Mouse (Mus musculus): ENCODE measurements around the gene Angptl2.

- TF ChIP-seq CHD2 (IDR thresholded peaks at IDR 0.05; ENCODE audit: low read depth, low read length) (no peak), MAFK (IDR thresholded peaks at IDR 0.05; ENCODE audit: insufficient read depth, low read depth, low read length) (no peak)
These were observed 32.7 kb downstream of the Angptl2 start for GRCm38 (mm10) chr2:33248549-33248948.

Measured in ES-E14 (cell line).